Mouse (Mus musculus) stomach, postnatal 0 days (tissue): ENCODE data around the gene Brca1.

Experiments used
- CTCF ChIP-seq: IDR thresholded peaks from 2 replicates; pipeline ENCODE4 v1.5.1; 2016; ENCODE audit warnings: antibody characterized with exemption, low read depth, mild to moderate bottlenecking, moderate library complexity
- EP300 ChIP-seq: optimal IDR thresholded peaks from 2 replicates; pipeline ENCODE3; 2016; ENCODE audit warnings: antibody characterized with exemption

- TF ChIP-seq CTCF = no peak
- TF ChIP-seq EP300 = no peak
These were observed 35.9 kb upstream of the Brca1 start for GRCm38 (mm10) chr11:101587676-101588075.
